Mouse (Mus musculus) lung, adult 2 months (tissue): ENCODE data around the gene Kdm5a.

Experiments
- CTCF ChIP-seq: fragments of 200-500 bp; IDR thresholded peaks from 2 replicates; pipeline ENCODE4 v1.5.1; 2011; ENCODE audit warnings: mild to moderate bottlenecking, low read length, control low read depth; ENCODE audit not compliant: insufficient read depth
- POLR2A ChIP-seq: fragments of 200-500 bp; IDR thresholded peaks from 2 replicates; pipeline ENCODE4 v1.6.1; 2011; ENCODE audit warnings: low read depth, mild to moderate bottlenecking, control low read depth, low read length, borderline replicate concordance; ENCODE audit errors: extremely low read depth

GRCm38 (mm10) chr6:120489461-120489860 lies 125.5 kb downstream of the Kdm5a start:
- TF ChIP-seq CTCF = no peak
- TF ChIP-seq POLR2A = no peak
